Comparison of ENCODE assay signal across 22 mouse cellular contexts in the genomic region with DNA sequence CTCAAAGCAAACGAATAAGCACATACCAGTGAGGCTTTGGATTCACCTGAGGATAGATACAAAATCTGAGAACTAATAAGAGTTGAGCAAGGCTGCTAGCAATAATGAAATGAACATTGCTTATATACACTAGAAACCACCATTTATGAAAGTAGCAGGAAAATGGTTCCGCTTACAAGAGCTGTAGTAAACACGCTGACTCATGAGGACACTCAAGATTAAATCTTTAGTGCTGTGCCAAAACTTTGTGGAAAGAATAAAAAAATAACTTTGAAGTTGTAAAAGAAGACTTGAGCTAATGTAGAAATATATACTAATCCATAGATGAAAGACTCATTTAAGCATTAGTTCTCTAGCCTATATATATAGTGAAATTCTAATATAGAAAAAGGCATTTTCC. TPM values are rescaled to one million over a fixed set of nuclear protein-coding genes. Genes with fewer than 3 reads are reported as not detected.
DNase-seq lines count a peak whose midpoint lies in the region; ATAC-seq and TF ChIP-seq lines count a peak whose summit lies in the region.
"Had no signal": no experiment of that assay in that cellular context is flagged by ENCODE, and none has a peak within 500 bp of the region (broad histone marks: within the 10 kb centered on the region; RNA-seq: fewer than 3 reads in every experiment).

No protein-coding gene starts in this region.

- TF ChIP-seq CTCF in intestine, postnatal 0 days (IDR thresholded peaks at IDR 0.05; ENCODE audit: low read depth): no peak
- TF ChIP-seq CTCF in stomach, postnatal 0 days (IDR thresholded peaks at IDR 0.05; ENCODE audit: low read depth): no peak

- no peak for ATAC-seq in intestine, postnatal 0 days
- no peak for ATAC-seq in intestine, embryonic 16.5 days
- ATAC-seq in stomach, embryonic 16.5 days (ENCODE audit: insufficient read depth, low FRiP score): no peak
- ATAC-seq in stomach, postnatal 0 days (ENCODE audit: low FRiP score, low TSS enrichment): no peak
- ATAC-seq in common myeloid progenitor, adult 5-6 weeks (replicated peaks; ENCODE audit: low read depth, poor library complexity, severe bottlenecking): peak; percentile 61
- ATAC-seq: forebrain, postnatal 0 days; midbrain, embryonic 13.5 days had no signal

- DNase-seq in stomach, postnatal 0 days (ENCODE audit: low spot score): no peak
- DNase-seq in embryo, embryonic 11 days: no peak
- DNase-seq in ovary, postnatal 10 days (ENCODE audit: low spot score): no peak
- DNase-seq: adrenal gland, adult 2 months; cerebellum, adult 9-11 months; forebrain, postnatal 0 days; kidney, postnatal 10 days; layer of hippocampus, postnatal 36 days; thymus, postnatal 4 days had no signal

- H3K4me2 ChIP-seq in intestine, postnatal 0 days (replicated peaks; ENCODE audit: low read depth): no peak overlapping the region
- no peak overlapping the region for H3K4me2 ChIP-seq in intestine, embryonic 16.5 days (ENCODE audit: low read depth, low read length)
- H3K4me2 ChIP-seq in stomach, embryonic 16.5 days (ENCODE audit: low read depth, low read length): no peak overlapping the region
- no peak overlapping the region for H3K4me2 ChIP-seq in stomach, postnatal 0 days (replicated peaks; ENCODE audit: low read depth)
- H3K4me2 ChIP-seq: heart, embryonic 15.5 days; hindbrain, embryonic 13.5 days; limb, embryonic 13.5 days; midbrain, embryonic 13.5 days; neural tube, embryonic 13.5 days had no signal

- no peak overlapping the region for H3K4me3 ChIP-seq in intestine, postnatal 0 days (ENCODE audit: low read depth, low read length)
- H3K4me3 ChIP-seq in intestine, embryonic 16.5 days (ENCODE audit: low read length): no peak overlapping the region
- H3K4me3 ChIP-seq in stomach, embryonic 16.5 days (replicated peaks; ENCODE audit: low read length): no peak overlapping the region
- H3K4me3 ChIP-seq in stomach, postnatal 0 days (ENCODE audit: low read depth, low read length): no peak overlapping the region
- H3K4me3 ChIP-seq: forebrain, embryonic 10.5 days; heart, embryonic 15.5 days; hindbrain, embryonic 13.5 days; limb, embryonic 13.5 days; midbrain, embryonic 13.5 days; neural tube, embryonic 13.5 days had no signal

- 0 out of 2 replicates have a peak, but pooled peaks cover 3% of the 10 kb centered on the region for H3K36me3 ChIP-seq in intestine, postnatal 0 days (ENCODE audit: control insufficient read depth, insufficient read depth)
- H3K36me3 ChIP-seq in intestine, embryonic 16.5 days (ENCODE audit: control insufficient read depth, insufficient read depth, low read length): no peaks in the 10 kb centered on the region
- H3K36me3 ChIP-seq in stomach, embryonic 16.5 days (ENCODE audit: control insufficient read depth, insufficient read depth, low read length): no peaks in the 10 kb centered on the region; the same call in 1 of the 2 replicates
- no peaks in the 10 kb centered on the region for H3K36me3 ChIP-seq in stomach, postnatal 0 days (ENCODE audit: control insufficient read depth, insufficient read depth, low read length)
- H3K36me3 ChIP-seq: heart, embryonic 15.5 days; hindbrain, embryonic 13.5 days; limb, embryonic 13.5 days; midbrain, embryonic 13.5 days; neural tube, embryonic 13.5 days had no signal

- 40% methylated on average over 3 of the region's 3 CpGs for WGBS in intestine, postnatal 0 days
- WGBS in intestine, embryonic 16.5 days: 63% methylated on average over 3 of the region's 3 CpGs
- 62% methylated on average over 3 of the region's 3 CpGs for WGBS in stomach, embryonic 16.5 days
- WGBS in stomach, postnatal 0 days: 25% methylated on average over 3 of the region's 3 CpGs

- H3K27me3 ChIP-seq in intestine, postnatal 0 days (replicated peaks; ENCODE audit: control insufficient read depth, insufficient read depth, low read length): no peaks in the 10 kb centered on the region
- no peaks in the 10 kb centered on the region for H3K27me3 ChIP-seq in intestine, embryonic 16.5 days (replicated peaks; ENCODE audit: control insufficient read depth, insufficient read depth, low read length)
- no peaks in the 10 kb centered on the region for H3K27me3 ChIP-seq in stomach, embryonic 16.5 days (ENCODE audit: control insufficient read depth, insufficient read depth, low read length)
- H3K27me3 ChIP-seq in stomach, postnatal 0 days (ENCODE audit: control insufficient read depth, insufficient read depth, low read length): no peaks in the 10 kb centered on the region
- H3K27me3 ChIP-seq: heart, embryonic 15.5 days; hindbrain, embryonic 13.5 days; limb, embryonic 13.5 days; midbrain, embryonic 13.5 days; neural tube, embryonic 13.5 days had no signal

- H3K27ac ChIP-seq in intestine, postnatal 0 days (ENCODE audit: low read depth, low read length): 0 out of 2 replicates have a peak overlapping the region, but pooled peaks have one; percentile 1
- H3K27ac ChIP-seq in intestine, embryonic 16.5 days (ENCODE audit: low read length): no peak overlapping the region
- peak overlapping the region; percentile 33; the same call in 1 of the 2 replicates for H3K27ac ChIP-seq in stomach, embryonic 16.5 days (ENCODE audit: low read length)
- H3K27ac ChIP-seq in stomach, postnatal 0 days (replicated peaks): no peak overlapping the region; the same call in 1 of the 2 replicates
- H3K27ac ChIP-seq: forebrain, embryonic 10.5 days; hindbrain, embryonic 13.5 days; limb, embryonic 13.5 days; liver, embryonic 14.5 days; macrophage; neural tube, embryonic 13.5 days had no signal

- H3K9ac ChIP-seq in intestine, postnatal 0 days (ENCODE audit: low read depth, low read length): no peak overlapping the region
- no peak overlapping the region for H3K9ac ChIP-seq in intestine, embryonic 16.5 days (ENCODE audit: low read depth, low read length)
- H3K9ac ChIP-seq in stomach, embryonic 16.5 days (ENCODE audit: low read length): no peak overlapping the region
- no peak overlapping the region for H3K9ac ChIP-seq in stomach, postnatal 0 days (ENCODE audit: low read length)
- H3K9ac ChIP-seq: forebrain, postnatal 0 days; heart, embryonic 15.5 days; hindbrain, embryonic 13.5 days; limb, embryonic 13.5 days; liver, embryonic 14.5 days; midbrain, embryonic 13.5 days; neural tube, embryonic 13.5 days had no signal

- no peak for TF ChIP-seq EP300 in stomach, postnatal 0 days (optimal IDR thresholded peaks at IDR 0.05)

- H3K4me1 ChIP-seq in intestine, postnatal 0 days (replicated peaks; ENCODE audit: control insufficient read depth, insufficient read depth, low read length): 0 out of 2 replicates have a peak, but pooled peaks cover 7% of the 10 kb centered on the region
- H3K4me1 ChIP-seq in intestine, embryonic 16.5 days (ENCODE audit: control insufficient read depth, insufficient read depth, low read length): peaks cover 16% of the 10 kb centered on the region; the same call in 1 of the 2 replicates
- peaks cover 11% of the 10 kb centered on the region for H3K4me1 ChIP-seq in stomach, embryonic 16.5 days (ENCODE audit: control insufficient read depth, insufficient read depth, low read length)
- no peaks in the 10 kb centered on the region for H3K4me1 ChIP-seq in stomach, postnatal 0 days (replicated peaks; ENCODE audit: control insufficient read depth, insufficient read depth)
- H3K4me1 ChIP-seq: forebrain, embryonic 10.5 days had no signal

- no peaks in the 10 kb centered on the region for H3K9me3 ChIP-seq in intestine, postnatal 0 days (ENCODE audit: control insufficient read depth)
- H3K9me3 ChIP-seq in intestine, embryonic 16.5 days (ENCODE audit: control insufficient read depth, low read length): no peaks in the 10 kb centered on the region
- no peaks in the 10 kb centered on the region for H3K9me3 ChIP-seq in stomach, embryonic 16.5 days (replicated peaks; ENCODE audit: control insufficient read depth, low read length)
- no peaks in the 10 kb centered on the region for H3K9me3 ChIP-seq in stomach, postnatal 0 days (ENCODE audit: control insufficient read depth, low read length)
- H3K9me3 ChIP-seq: forebrain, embryonic 10.5 days; G1E; heart, embryonic 15.5 days; hindbrain, embryonic 13.5 days; limb, embryonic 13.5 days; midbrain, embryonic 13.5 days; neural tube, embryonic 13.5 days had no signal

RNA-seq across cellular contexts. Expression of a gene that starts 35.1 kb away (rescaled TPM):
- 20.1 and 26.1 TPM in 2 replicates for polyA plus RNA-seq in intestine, postnatal 0 days (2015; fragmentation: Nextera tagmentation; extraction: Ambion mirVana)
- polyA plus RNA-seq in intestine, embryonic 16.5 days (2015; fragmentation: Nextera tagmentation; extraction: Ambion mirVana): 19.7 and 23.6 TPM in 2 replicates
- polyA plus RNA-seq in stomach, embryonic 16.5 days (2015; fragmentation: Nextera tagmentation; extraction: Ambion mirVana): 20.0 and 21.5 TPM in 2 replicates
- polyA plus RNA-seq in stomach, postnatal 0 days (2015; fragmentation: Nextera tagmentation; extraction: Ambion mirVana): 6.4 and 6.9 TPM in 2 replicates
- 43.4 and 85.4 TPM in 2 replicates for total RNA-seq in common myeloid progenitor, adult 5-6 weeks (2017)

Comparison
In these comparisons a context has a peak if more than half of its experiments do, and no peak if none do; other contexts are left out.
1. H3K27ac ChIP-seq: peak in intestine, postnatal 0 days (single experiment) and stomach, embryonic 16.5 days (single experiment); none in intestine, embryonic 16.5 days (single experiment) and stomach, postnatal 0 days (single experiment).